Mouse (Mus musculus): ENCODE results near the gene Galntl6.
"Not testable (repeated sequence)": the region's sequence is repeated elsewhere in the genome, so short reads cannot be mapped to it uniquely, and the experiment has no call there.

Galntl6 gene

GRCm38 (mm10) chr8:57837384-57837783 lies 1075.1 kb downstream of the Galntl6 start:
- no peak for DNase-seq

GRCm38 (mm10) chr8:57836981-57837380 lies 1075.5 kb downstream of the Galntl6 start:
- no peak for DNase-seq

GRCm38 (mm10) chr8:57836201-57836883 lies 1076.1 kb downstream of the Galntl6 start:
- no peak for DNase-seq

GRCm38 (mm10) chr8:57823151-57823550 lies 1089.3 kb downstream of the Galntl6 start:
- no peak for DNase-seq

- DNase-seq = no peak
Measured at GRCm38 (mm10) chr8:57816034-57816433, 1096.4 kb downstream of the Galntl6 start.

- DNase-seq = no peak
Measured at GRCm38 (mm10) chr8:57807060-57807459, 1105.4 kb downstream of the Galntl6 start.

DNA sequence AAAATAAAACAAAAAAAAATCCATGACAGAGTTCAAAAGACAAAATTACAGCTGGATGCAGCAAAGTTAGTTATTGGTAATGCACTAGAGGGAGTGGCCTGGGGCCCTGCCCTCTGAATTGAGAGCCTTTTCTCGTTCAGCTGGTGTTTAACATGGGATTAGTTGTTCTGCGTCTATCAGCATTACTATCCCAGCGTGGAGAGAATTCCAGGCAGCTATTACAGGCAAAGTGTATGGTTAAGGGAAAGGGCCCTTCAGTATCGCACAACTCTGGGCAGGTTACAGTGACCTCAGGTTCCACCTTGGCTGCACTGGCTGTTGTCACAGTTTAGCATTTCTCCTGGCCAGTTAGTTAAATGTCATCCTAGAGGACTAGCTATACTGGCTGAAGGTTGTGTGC lies 1107.3 kb downstream of the Galntl6 start:
- no peak for DNase-seq

- DNase-seq = no peak
Measured at GRCm38 (mm10) chr8:57803821-57804220, 1108.6 kb downstream of the Galntl6 start.

- no peak for DNase-seq
Measured at GRCm38 (mm10) chr8:57801197-57801596, 1111.2 kb downstream of the Galntl6 start.

DNA sequence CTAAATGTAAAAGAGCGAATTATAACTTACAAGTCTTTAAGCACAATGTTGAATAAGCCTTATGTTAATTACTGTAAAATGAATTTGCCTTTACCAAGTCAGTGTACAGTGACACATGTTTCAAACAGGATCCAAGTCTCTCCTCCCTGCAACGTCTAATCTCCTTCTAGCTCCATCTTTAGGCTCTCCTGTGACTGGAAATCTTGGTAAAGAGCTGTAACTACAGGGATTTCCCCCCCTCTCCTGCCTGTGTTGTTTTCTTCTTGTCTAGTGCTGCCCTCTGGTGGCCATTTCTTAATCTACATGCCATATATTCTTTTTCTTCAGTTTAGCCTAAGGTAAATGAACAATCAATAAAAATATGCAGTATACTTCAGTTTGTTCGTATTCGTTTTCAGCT lies 1112.1 kb downstream of the Galntl6 start:
- peak in 1 of 2 experiments; percentile 14 for DNase-seq

DNA sequence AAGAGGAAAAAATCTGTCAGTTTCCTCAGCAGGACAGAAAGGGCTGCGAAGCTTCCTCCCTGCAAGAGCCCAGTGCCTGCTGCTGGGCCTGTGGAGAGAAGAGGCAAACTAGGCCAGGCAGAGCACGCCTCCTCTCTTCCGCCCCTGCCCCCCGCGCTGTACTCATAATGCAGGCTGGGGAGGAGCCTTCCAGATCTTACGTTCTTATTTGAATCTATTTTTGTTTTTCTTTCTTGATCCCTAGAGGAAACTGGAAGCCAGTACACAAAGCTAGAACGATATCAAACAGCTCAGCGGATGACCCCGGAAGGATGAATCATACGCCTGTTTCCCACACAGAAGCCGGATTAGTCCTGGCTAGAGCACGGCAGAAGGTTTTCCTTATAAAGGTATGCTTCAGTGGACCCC lies 1112.6 kb downstream of the Galntl6 start:
- peak; percentile 26 to 51 for DNase-seq

DNA sequence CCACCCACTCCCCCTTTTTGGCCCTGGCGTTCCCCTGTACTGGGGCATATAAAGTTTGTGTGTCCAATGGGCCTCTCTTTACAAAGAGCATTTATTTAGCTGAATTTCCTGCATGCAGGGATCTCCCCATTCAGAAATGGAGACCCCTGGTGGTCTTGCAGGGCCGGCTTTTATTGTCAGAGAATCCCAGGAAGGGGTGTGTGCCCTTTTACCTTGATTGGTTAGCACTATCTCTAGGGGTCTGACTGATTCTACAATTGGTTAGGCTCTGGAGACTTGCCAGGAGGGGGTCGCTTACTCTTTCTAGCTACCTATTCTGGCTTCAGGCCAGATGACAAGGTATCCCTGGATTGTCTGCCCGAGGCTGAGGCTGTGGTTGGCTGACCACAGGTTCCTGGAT lies 1119.0 kb downstream of the Galntl6 start:
- DNase-seq = no peak

- no peak for DNase-seq
Measured at GRCm38 (mm10) chr8:57792246-57792645, 1120.2 kb downstream of the Galntl6 start.

DNA sequence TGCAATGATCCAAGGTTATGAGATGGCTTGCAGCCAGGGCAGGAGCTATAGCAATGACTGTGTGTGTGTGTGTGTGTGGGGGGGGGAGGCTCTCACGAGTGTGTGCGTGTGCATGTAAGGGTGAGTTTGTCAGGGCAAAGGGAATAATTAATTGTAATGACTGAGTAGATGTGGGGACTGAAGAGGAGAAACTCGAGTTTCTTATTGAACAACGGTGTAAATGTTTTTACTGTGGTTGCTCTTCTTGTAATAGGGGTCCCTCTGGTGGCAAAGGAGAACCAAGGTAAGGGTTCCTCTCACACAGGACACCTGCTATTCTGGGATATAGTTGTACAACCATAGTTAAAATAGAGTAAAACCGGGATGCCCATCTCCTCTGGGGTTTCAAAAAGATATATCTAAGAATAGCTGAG lies 1121.1 kb downstream of the Galntl6 start:
- DNase-seq = no peak

DNA sequence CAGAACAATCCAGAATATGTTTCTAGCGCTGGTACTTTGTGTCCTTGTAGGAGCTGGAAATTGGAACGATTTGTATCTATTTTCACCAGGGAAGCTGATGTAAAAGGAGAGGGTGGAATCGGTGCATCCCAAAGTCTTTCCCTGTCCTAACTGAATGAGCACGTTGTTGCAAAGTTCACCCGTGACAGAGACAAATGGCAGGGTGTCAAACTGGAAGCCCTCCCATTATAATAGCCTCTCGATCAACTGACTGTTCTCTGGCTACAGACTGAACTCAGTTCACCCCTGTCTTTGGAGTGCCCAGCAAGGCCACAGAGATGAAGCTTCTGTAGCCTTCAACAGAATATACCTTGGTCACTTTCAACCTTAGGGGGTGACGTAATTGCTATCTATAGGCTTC lies 1132.9 kb downstream of the Galntl6 start:
- no peak for DNase-seq

GRCm38 (mm10) chr8:57777988-57778721 lies 1134.3 kb downstream of the Galntl6 start:
- DNase-seq = no peak

- DNase-seq = no peak
Measured at GRCm38 (mm10) chr8:57776723-57777122, 1135.7 kb downstream of the Galntl6 start.

DNA sequence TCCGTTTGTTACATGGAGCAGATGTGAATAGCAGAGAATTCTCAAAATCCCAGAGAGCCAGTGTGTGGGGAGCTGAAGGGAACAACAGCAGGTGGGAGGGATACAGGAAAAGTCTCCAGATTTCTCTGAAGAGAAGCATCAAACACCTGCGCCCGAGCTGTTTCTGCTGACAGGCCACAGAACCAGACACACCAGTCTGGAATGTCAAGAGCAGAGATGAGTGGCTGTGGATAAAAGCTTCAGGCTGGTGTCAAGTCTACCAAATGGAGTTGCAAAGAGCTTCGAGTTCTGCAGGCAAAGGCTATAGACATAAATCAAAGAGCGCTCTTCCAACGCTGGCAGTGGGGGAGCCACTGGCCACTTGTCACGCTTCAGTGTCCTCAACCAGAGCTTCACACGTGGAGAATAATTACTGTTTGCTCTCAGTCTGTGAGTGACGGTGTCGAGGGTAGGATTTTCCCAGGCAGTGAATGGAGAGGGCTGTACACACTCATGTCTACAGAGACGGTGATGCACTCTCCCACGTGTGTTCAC lies 1139.6 kb downstream of the Galntl6 start:
- no peak for DNase-seq

GRCm38 (mm10) chr8:57767541-57767940 lies 1144.9 kb downstream of the Galntl6 start:
- DNase-seq = no peak

DNA sequence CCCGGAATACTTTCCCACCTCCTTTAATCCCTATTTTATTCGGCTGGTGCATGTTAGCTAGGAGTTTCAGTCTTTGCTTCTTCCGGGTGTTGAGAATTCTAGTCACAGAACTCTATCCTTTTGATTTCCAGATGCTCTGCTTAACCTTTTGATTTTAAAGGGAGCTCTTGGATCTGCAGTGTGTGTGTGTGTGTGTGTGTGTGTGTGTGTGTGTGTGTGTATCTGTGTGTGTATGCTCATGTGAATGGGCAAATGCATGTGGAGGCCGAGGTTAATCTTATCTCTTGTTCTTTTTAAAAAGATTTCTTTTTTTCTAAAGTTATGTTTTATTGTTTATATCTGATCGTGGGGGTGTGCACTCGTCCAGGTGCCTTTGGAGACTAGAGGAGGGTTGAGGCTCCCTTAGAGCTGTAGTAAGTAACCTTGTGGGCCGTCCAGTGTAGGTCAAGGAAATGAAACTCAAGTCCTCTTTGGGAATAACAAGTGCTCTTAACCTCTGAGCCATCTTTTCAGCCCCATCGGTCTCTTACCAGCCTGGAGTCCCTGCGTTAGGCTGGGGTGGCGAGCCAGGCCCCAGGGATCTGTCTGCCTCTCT lies 1145.9 kb downstream of the Galntl6 start:
- no peak for DNase-seq

- no peak for DNase-seq
Measured at GRCm38 (mm10) chr8:57765726-57766351, 1146.6 kb downstream of the Galntl6 start.

DNA sequence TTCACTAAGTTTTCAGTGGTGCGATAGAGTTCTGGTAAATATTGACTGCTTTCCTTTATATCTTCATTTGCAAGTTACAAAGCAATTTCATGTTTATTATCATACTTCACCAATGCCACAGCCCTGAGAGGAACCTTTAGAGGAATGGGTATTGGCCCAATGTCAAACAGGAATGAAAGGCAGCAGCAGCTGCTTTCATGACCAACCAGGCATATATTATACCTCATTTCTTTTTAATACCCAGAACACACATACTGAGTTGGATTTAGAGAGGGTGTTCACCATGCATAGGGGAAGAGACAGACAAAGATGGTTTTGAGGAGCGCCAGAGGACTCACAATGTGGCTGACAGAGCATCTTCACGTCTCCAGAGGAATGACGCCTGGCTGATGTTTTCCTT lies 1147.2 kb downstream of the Galntl6 start:
- no peak for DNase-seq

- not testable (repeated sequence) for DNase-seq
Measured at GRCm38 (mm10) chr8:57762622-57763021, 1149.8 kb downstream of the Galntl6 start.

All from thymus, adult 18-20 months (tissue).